Mouse (Mus musculus) embryonic stem cell, embryonic (primary cell): ENCODE measurements at regions not wholly inside any gene's neighbourhood (a gene's known extent, or its start where the extent isn't known, plus 50 kb on each side); places are given as distances from the start of the nearest gene placed in this dataset.

Source experiments
- CTCF ChIA-PET, 4 experiments: fragments of 300-600 bp in 2 of 4; fragments of 350-600 bp in 2 of 4; sonication (Branson Sonifier 250); formaldehyde crosslinking; loops; one replicate each; lab custom pipeline; 2022; ENCODE audit warnings: inconsistent platforms in 2 of 4; lab: Charles Lee
- POLR2A ChIA-PET, 4 experiments: fragments of 300-600 bp in 2 of 4; fragments of 350-600 bp in 2 of 4; sonication (Branson Sonifier 250); formaldehyde crosslinking; loops; one replicate each; lab custom pipeline; 2022; ENCODE audit warnings: antibody characterized with exemption in 4 of 4, inconsistent platforms in 1 of 4; lab: Charles Lee

- CTCF ChIA-PET, result no interaction called here
- POLR2A ChIA-PET, result no interaction called here
Observed at GRCm38 (mm10) chr2:34007916-34008315, 120.2 kb upstream of the Mvb12b start.

- POLR2A ChIA-PET, result no interaction called here
- CTCF ChIA-PET, result no interaction called here
Observed at GRCm38 (mm10) chr2:33997106-33997505, 109.4 kb upstream of the Mvb12b start.

GRCm38 (mm10) chr2:33996331-33996730, 108.6 kb upstream of the Mvb12b start:
- CTCF ChIA-PET, result no interaction called here
- POLR2A ChIA-PET, result no interaction called here

- ChIA-PET POLR2A (interaction anchor here in 2 of 4 experiments (0.6 kb wide), 2 partner anchors 422 to 650 kb away, joined by 3 to 4 read pairs; no protein-coding TSS in a partner anchor), CTCF (interaction anchor here in 3 of 4 experiments (0.7 to 1.8 kb wide), 4 partner anchors 16 to 1038 kb away, joined by 3 to 5 read pairs (median 4); no protein-coding TSS in a partner anchor)
Observed at GRCm38 (mm10) chr2:33991299-33991698, 103.6 kb upstream of the Mvb12b start.

- ChIA-PET CTCF (interaction anchor here in 3 of 4 experiments (0.5 to 1.8 kb wide), 6 partner anchors 15 to 1038 kb away, joined by 3 to 5 read pairs (median 4); no protein-coding TSS in a partner anchor), POLR2A (no interaction called here)
Observed at GRCm38 (mm10) chr2:33990711-33991110, 103.0 kb upstream of the Mvb12b start.

GRCm38 (mm10) chr2:33989555-33990370, 102.0 kb upstream of the Mvb12b start:
- POLR2A ChIA-PET, result no interaction called here
- CTCF ChIA-PET, result interaction anchor here in 2 of 4 experiments (0.6 to 1.5 kb wide), 3 partner anchors 16 to 245 kb away, joined by 3 to 5 read pairs (median 3); no protein-coding TSS in a partner anchor

GRCm38 (mm10) chr2:33986420-33986819, 98.7 kb upstream of the Mvb12b start:
- POLR2A ChIA-PET, result interaction anchor here in 3 of 4 experiments (0.6 to 1.3 kb wide), 5 partner anchors 8 to 785 kb away, joined by 3 to 6 read pairs (median 4); partner anchors contain the start of gene Hspa5 (in 1 of the 3)
- CTCF ChIA-PET, result interaction anchor here in 3 of 4 experiments (0.6 to 2.3 kb wide), 4 partner anchors 13 to 245 kb away, joined by 3 to 16 read pairs (median 4); no protein-coding TSS in a partner anchor

GRCm38 (mm10) chr2:33985316-33985715, 97.6 kb upstream of the Mvb12b start:
- POLR2A ChIA-PET, result interaction anchor here in 2 of 4 experiments (0.6 kb wide), 3 partner anchors 61 to 546 kb away, joined by 3 to 4 read pairs (median 4); no protein-coding TSS in a partner anchor
- CTCF ChIA-PET, result interaction anchor here in 3 of 4 experiments (0.5 to 2.3 kb wide), 3 partner anchors 12 to 264 kb away, joined by 5 to 16 read pairs (median 7); no protein-coding TSS in a partner anchor

GRCm38 (mm10) chr2:33983112-33983748, 95.5 kb upstream of the Mvb12b start:
- CTCF ChIA-PET, result no interaction called here
- POLR2A ChIA-PET, result no interaction called here

GRCm38 (mm10) chr2:33981936-33982335, 94.2 kb upstream of the Mvb12b start:
- POLR2A ChIA-PET, result interaction anchor here in 1 of 4 experiments (0.6 kb wide), 1 partner anchor 26 kb away, joined by 3 read pairs; no protein-coding TSS in a partner anchor
- CTCF ChIA-PET, result interaction anchor here in 1 of 4 experiments (0.8 kb wide), 1 partner anchor 8 kb away, joined by 3 read pairs; no protein-coding TSS in a partner anchor

GRCm38 (mm10) chr2:33981321-33981720, 93.6 kb upstream of the Mvb12b start:
- ChIA-PET POLR2A (interaction anchor here in 1 of 4 experiments (0.5 kb wide), 1 partner anchor 190 kb away, joined by 4 read pairs; no protein-coding TSS in a partner anchor), CTCF (no interaction called here)

GRCm38 (mm10) chr2:33980884-33981283, 93.1 kb upstream of the Mvb12b start:
- ChIA-PET CTCF (no interaction called here), POLR2A (interaction anchor here in 1 of 4 experiments (0.5 kb wide), 1 partner anchor 191 kb away, joined by 4 read pairs; no protein-coding TSS in a partner anchor)

GRCm38 (mm10) chr2:33979276-33979675, 91.5 kb upstream of the Mvb12b start:
- ChIA-PET POLR2A (no interaction called here), CTCF (interaction anchor here in 1 of 4 experiments (0.6 kb wide), 1 partner anchor 1086 kb away, joined by 3 read pairs; no protein-coding TSS in a partner anchor)

- CTCF ChIA-PET, result no interaction called here
- POLR2A ChIA-PET, result interaction anchor here in 2 of 4 experiments (0.6 to 0.8 kb wide), 2 partner anchors 8 to 332 kb away, joined by 4 to 6 read pairs; no protein-coding TSS in a partner anchor
Observed at GRCm38 (mm10) chr2:33978550-33978949, 90.8 kb upstream of the Mvb12b start.

GRCm38 (mm10) chr2:33977576-33978352, 90.0 kb upstream of the Mvb12b start:
- ChIA-PET CTCF (interaction anchor here in 2 of 4 experiments (0.5 to 1.0 kb wide), 2 partner anchors 10 to 114 kb away, joined by 3 to 6 read pairs; no protein-coding TSS in a partner anchor), POLR2A (interaction anchor here in 1 of 4 experiments (0.6 to 0.8 kb wide), 2 partner anchors 9 to 231 kb away, joined by 3 to 4 read pairs; no protein-coding TSS in a partner anchor)

GRCm38 (mm10) chr2:33977151-33977550, 89.4 kb upstream of the Mvb12b start:
- ChIA-PET POLR2A (interaction anchor here in 1 of 4 experiments (0.6 kb wide), 1 partner anchor 231 kb away, joined by 3 read pairs; no protein-coding TSS in a partner anchor), CTCF (interaction anchor here in 1 of 4 experiments (1.0 kb wide), 1 partner anchor 11 kb away, joined by 3 read pairs; no protein-coding TSS in a partner anchor)

- ChIA-PET POLR2A (interaction anchor here in 2 of 4 experiments (0.7 to 2.1 kb wide), 2 partner anchors 11 to 796 kb away, joined by 3 to 6 read pairs; partner anchors contain the start of gene Hspa5 (in 1 of the 2)), CTCF (interaction anchor here in 2 of 4 experiments (0.9 to 1.9 kb wide), 3 partner anchors 15 to 230 kb away, joined by 3 to 4 read pairs (median 3); no protein-coding TSS in a partner anchor)
Observed at GRCm38 (mm10) chr2:33976183-33976582, 88.4 kb upstream of the Mvb12b start.
